Mouse (Mus musculus) erythroblast, embryonic 14.5 days (primary cell): ENCODE measurements around the gene Dgkg.

Experiments
- GATA1 ChIP-seq: IDR thresholded peaks from 2 replicates; pipeline ENCODE4 v1.6.1; 2012; ENCODE audit warnings: low read length, inconsistent platforms, mixed read lengths
- TAL1 ChIP-seq: IDR thresholded peaks from 3 replicates; pipeline ENCODE4 v1.6.1; 2012; ENCODE audit warnings: low read length, inconsistent platforms, mixed read lengths

- TF ChIP-seq TAL1 (no peak), GATA1 (no peak)
Measured at GRCm38 (mm10) chr16:22655812-22656211, 1.2 kb downstream of the Dgkg start.
